Comparison of ENCODE assay signal across 18 mouse cellular contexts in genomic region chr4:145151103-145151486, GRCm38 (mm10). TPM values are rescaled to one million over a fixed set of nuclear protein-coding genes. Genes with fewer than 3 reads are reported as not detected.
DNase-seq lines count a peak whose midpoint lies in the region; ATAC-seq and TF ChIP-seq lines count a peak whose summit lies in the region.
"Had no signal": no experiment of that assay in that cellular context is flagged by ENCODE, and none has a peak within 500 bp of the region (broad histone marks: within the 10 kb centered on the region; RNA-seq: fewer than 3 reads in every experiment).

No protein-coding gene starts in this region.

- 32% methylated on average over 1 of the region's 1 CpGs for WGBS in spleen, adult 2 months

- no peaks in the 10 kb centered on the region for H3K27me3 ChIP-seq in spleen, adult 2 months (ENCODE audit: control insufficient read depth, insufficient read depth, low read length)
- H3K27me3 ChIP-seq: embryonic facial prominence, embryonic 12.5 days; forebrain, embryonic 13.5 days; forebrain, embryonic 15.5 days; Patski had no signal

- ATAC-seq in neutrophil, adult 5-6 weeks (ENCODE audit: extremely low read depth, insufficient number of reproducible peaks, low FRiP score, poor library complexity, severe bottlenecking) = peak; percentile 28; the same call in 1 of the 2 replicates
- ATAC-seq: activated CD4-positive, CD25-positive, alpha-beta regulatory T cell, adult 4 months; forebrain, embryonic 13.5 days; forebrain, embryonic 15.5 days; forebrain, postnatal 0 days; Patski had no signal

- DNase-seq in spleen, adult 2 months (ENCODE audit: low read depth in 1 of 2, low spot score in 2 of 2) = peak; percentile 25
- no peak for DNase-seq in spleen, postnatal 14 days (ENCODE audit: low spot score in 2 of 2)
- DNase-seq in A20 (ENCODE audit: low read depth, low spot score) = peak; percentile 69
- peak; percentile 35 to 36 for DNase-seq in B cell, adult 2 months
- no peak for DNase-seq in kidney, postnatal 25 days
- no peak for DNase-seq in heart, adult 9 months (ENCODE audit: low spot score in 2 of 2)
- DNase-seq in kidney, postnatal 4 days = no peak
- DNase-seq: adrenal gland, adult 8-10 months; adrenal gland, postnatal 14 days; adrenal gland, postnatal 36 days; forebrain, postnatal 0 days had no signal

- H3K4me3 ChIP-seq in spleen, adult 2 months (ENCODE audit: extremely low read depth, insufficient read depth, insufficient read length) = no peak overlapping the region
- H3K4me3 ChIP-seq: embryonic facial prominence, embryonic 10.5 days; embryonic facial prominence, embryonic 12.5 days; forebrain, embryonic 13.5 days; forebrain, embryonic 15.5 days had no signal

- no peak overlapping the region for H3K27ac ChIP-seq in spleen, adult 2 months (ENCODE audit: insufficient read depth, low read length)
- H3K27ac ChIP-seq: embryonic facial prominence, embryonic 10.5 days; embryonic facial prominence, embryonic 12.5 days; forebrain, embryonic 13.5 days; forebrain, embryonic 15.5 days had no signal

- H3K4me1 ChIP-seq in spleen, adult 2 months (ENCODE audit: control insufficient read depth, insufficient read depth, insufficient read length) = peaks cover 6% of the 10 kb centered on the region
- H3K4me1 ChIP-seq: embryonic facial prominence, embryonic 10.5 days; embryonic facial prominence, embryonic 12.5 days had no signal

- TF ChIP-seq POLR2A in spleen, adult 2 months (IDR thresholded peaks at IDR 0.05; ENCODE audit: low read depth, low read length) = no peak

- TF ChIP-seq CTCF in spleen, adult 2 months (IDR thresholded peaks at IDR 0.05; ENCODE audit: extremely low read depth, insufficient read depth, insufficient read length, insufficient replicate concordance) = no peak

- peaks cover 37% of the 10 kb centered on the region for H3K36me3 ChIP-seq in spleen, adult 2 months (ENCODE audit: control insufficient read depth, insufficient read depth, low read length)

RNA-seq across cellular contexts. Expression of gene Vps13d, which starts 43.7 kb away (rescaled TPM):
- 10.2 and 12.1 TPM in 2 replicates for polyA plus RNA-seq in spleen, adult 2 months (2012; rRNA removed)
- total RNA-seq in neutrophil, adult 5-6 weeks (2017) = 87.7 and 101 TPM in 2 replicates

Comparison
In these comparisons a context has a peak if more than half of its experiments do, and no peak if none do; other contexts are left out.
1. DNase-seq: peak in spleen, adult 2 months (2 of 2), A20 (single experiment) and B cell, adult 2 months (2 of 2); none in spleen, postnatal 14 days (0 of 2), kidney, postnatal 25 days (0 of 2), heart, adult 9 months (0 of 2) and kidney, postnatal 4 days (0 of 2).